Mouse (Mus musculus) hindbrain, embryonic 14.5 days (tissue): ENCODE measurements around the gene Gstm3. TPM values are rescaled to one million over a fixed set of nuclear protein-coding genes. Genes with fewer than 3 reads are reported as not detected.
"Not testable (repeated sequence)": the region's sequence is repeated elsewhere in the genome, so short reads cannot be mapped to it uniquely, and the experiment has no call there.

Experiments
- ATAC-seq: fragments of 200-750 bp; cut with Nextera tagmentation; 2 replicates; pipeline ENCODE4 v1.8.0; 2017; ENCODE audit warnings: moderate number of reproducible peaks, mild to moderate bottlenecking, moderate TSS enrichment, moderate library complexity; ENCODE audit not compliant: low FRiP score
- DNase-seq: peaks from one replicate; pipeline ENCODE4 v3.0.0-alpha.2; 2015; ENCODE audit warnings: low spot score
- H3K27ac ChIP-seq: fragments of 300-500 bp; sonication (generic); 2 replicates; pipeline ENCODE4 v1.5.1; 2014; ENCODE audit warnings: mild to moderate bottlenecking, moderate library complexity
- H3K27me3 ChIP-seq: fragments of 300-500 bp; sonication (generic); 2 replicates; pipeline ENCODE4 v1.6.1; 2014; ENCODE audit warnings: mild to moderate bottlenecking, low read length, mixed read lengths; ENCODE audit not compliant: control insufficient read depth, insufficient read depth
- H3K36me3 ChIP-seq: fragments of 300-500 bp; sonication (generic); replicated peaks from 2 replicates; pipeline ENCODE4 v1.6.1; 2014; ENCODE audit not compliant: control insufficient read depth, insufficient read depth
- H3K4me1 ChIP-seq: fragments of 300-500 bp; sonication (generic); replicated peaks from 2 replicates; pipeline ENCODE4 v1.6.1; 2014; ENCODE audit warnings: antibody characterized with exemption, low read length, mixed read lengths; ENCODE audit not compliant: control insufficient read depth, insufficient read depth
- H3K4me2 ChIP-seq: fragments of 300-500 bp; sonication (generic); replicated peaks from 2 replicates; pipeline ENCODE4 v1.6.1; 2014; ENCODE audit warnings: mild to moderate bottlenecking, moderate library complexity
- H3K4me3 ChIP-seq: fragments of 300-500 bp; sonication (generic); replicated peaks from 2 replicates; pipeline ENCODE4 v1.5.1; 2014; ENCODE audit warnings: mild to moderate bottlenecking, low read length
- H3K9ac ChIP-seq: fragments of 300-500 bp; sonication (generic); 2 replicates; pipeline ENCODE4 v1.6.1; 2014
- H3K9me3 ChIP-seq: fragments of 300-500 bp; sonication (generic); 2 replicates; pipeline ENCODE4 v1.6.1; 2016; ENCODE audit warnings: low read length; ENCODE audit not compliant: control insufficient read depth
- WGBS: fragments of 180-500 bp; shearing (Covaris S2); extraction: QIAGEN DNeasy Blood & Tissue Kit; methylation state at CpG from one replicate; pipeline ENCODE4 v1.1.7; 2014; 5-methylcytosine and 5-hydroxymethylcytosine counted together
- polyA plus RNA-seq: library from polyadenylated mRNA; unstranded; fragments of >200 nt; fragmentation: Nextera tagmentation; extraction: Ambion mirVana; gene quantifications from 2 replicates; pipeline ENCODE4 v1.2.1, GENCODE M21; 2014

Gstm3 gene
- polyA plus RNA-seq, 1 experiment from 2014 or later, result not detected

GRCm38 (mm10) chr3:107982726-107983125, 13.6 kb upstream of the Gstm3 start:
- Histone ChIP-seq H3K4me1 (no peaks in the 10 kb centered on the region), H3K9me3 (no peaks in the 10 kb centered on the region), H3K4me3 (no peak overlapping the region), H3K4me2 (no peak overlapping the region), H3K9ac (no peak overlapping the region), H3K27ac (no peak overlapping the region), H3K27me3 (no peaks in the 10 kb centered on the region), H3K36me3 (no peaks in the 10 kb centered on the region)
- WGBS, result 85% methylated on average over 6 of the region's 6 CpGs
- DNase-seq, result no peak
- no peak for ATAC-seq

GRCm38 (mm10) chr3:107981261-107981660, 12.2 kb upstream of the Gstm3 start:
- Histone ChIP-seq H3K27ac (no peak overlapping the region), H3K9ac (no peak overlapping the region), H3K4me3 (no peak overlapping the region), H3K36me3 (no peaks in the 10 kb centered on the region), H3K4me1 (no peaks in the 10 kb centered on the region), H3K9me3 (no peaks in the 10 kb centered on the region), H3K4me2 (no peak overlapping the region), H3K27me3 (no peaks in the 10 kb centered on the region)
- DNase-seq (no peak), ATAC-seq (no peak)
- 65% methylated on average over 3 of the region's 3 CpGs for WGBS

- no peaks in the 10 kb centered on the region for H3K27me3 ChIP-seq
- H3K36me3 ChIP-seq, result no peaks in the 10 kb centered on the region
- H3K4me1 ChIP-seq, result no peaks in the 10 kb centered on the region
- ATAC-seq, result no peak
- no peaks in the 10 kb centered on the region for H3K9me3 ChIP-seq
- H3K4me2 ChIP-seq, result no peak overlapping the region
- no peak overlapping the region for H3K4me3 ChIP-seq
- no peak overlapping the region for H3K27ac ChIP-seq
- no peak for DNase-seq
- H3K9ac ChIP-seq, result no peak overlapping the region
- WGBS, result 89% methylated on average over 3 of the region's 3 CpGs
Observed at GRCm38 (mm10) chr3:107977691-107978090, 8.6 kb upstream of the Gstm3 start.

GRCm38 (mm10) chr3:107974237-107974636, 5.2 kb upstream of the Gstm3 start:
- Histone ChIP-seq H3K36me3 (no peaks in the 10 kb centered on the region), H3K4me2 (no peak overlapping the region), H3K9me3 (no peaks in the 10 kb centered on the region), H3K27me3 (no peaks in the 10 kb centered on the region), H3K27ac (no peak overlapping the region), H3K4me3 (no peak overlapping the region), H3K4me1 (no peaks in the 10 kb centered on the region), H3K9ac (no peak overlapping the region)
- 90% methylated on average over 1 of the region's 1 CpGs for whole genome bisulfite sequencing
- no peak for ATAC-seq
- DNase-seq, result no peak

- 95% methylated on average over 3 of the region's 3 CpGs for WGBS
- Histone ChIP-seq H3K27ac (no peak overlapping the region), H3K36me3 (no peaks in the 10 kb centered on the region), H3K27me3 (no peaks in the 10 kb centered on the region), H3K4me2 (no peak overlapping the region), H3K4me1 (no peaks in the 10 kb centered on the region), H3K4me3 (no peak overlapping the region), H3K9ac (no peak overlapping the region), H3K9me3 (no peaks in the 10 kb centered on the region)
- no peak for DNase-seq
- ATAC-seq, result no peak
Observed at GRCm38 (mm10) chr3:107972070-107972469, 3.0 kb upstream of the Gstm3 start.

- not testable (repeated sequence) for ATAC-seq, H3K27me3 ChIP-seq
- WGBS, result 54% methylated on average over 3 of the region's 3 CpGs
Observed at GRCm38 (mm10) chr3:107971101-107971500, 2.0 kb upstream of the Gstm3 start.

GRCm38 (mm10) chr3:107966631-107967030, 2.5 kb downstream of the Gstm3 start:
- WGBS, result over 99% methylated on average over 5 of the region's 5 CpGs
- no peaks in the 10 kb centered on the region for H3K9me3 ChIP-seq
- H3K27ac ChIP-seq, result no peak overlapping the region
- no peaks in the 10 kb centered on the region for H3K27me3 ChIP-seq
- H3K9ac ChIP-seq, result no peak overlapping the region
- H3K4me2 ChIP-seq, result no peak overlapping the region
- DNase-seq (no peak), ATAC-seq (no peak)
- H3K4me3 ChIP-seq, result no peak overlapping the region
- no peaks in the 10 kb centered on the region for H3K36me3 ChIP-seq
- 0 out of 2 replicates have a peak, but pooled peaks cover 5% of the 10 kb centered on the region for H3K4me1 ChIP-seq

More at GRCm38 (mm10) chr3:107971101-107971500, 2.0 kb upstream of the Gstm3 start:
- H3K27ac ChIP-seq, H3K4me2 ChIP-seq, H3K4me1 ChIP-seq, H3K4me3 ChIP-seq, DNase-seq, H3K9ac ChIP-seq, H3K36me3 ChIP-seq, H3K9me3 ChIP-seq: not testable (repeated sequence)

- H3K4me3 ChIP-seq, result no peak overlapping the region
- WGBS, result 85% methylated on average over 1 of the region's 1 CpGs
- no peaks in the 10 kb centered on the region for H3K27me3 ChIP-seq
- H3K9me3 ChIP-seq, result no peaks in the 10 kb centered on the region
- H3K27ac ChIP-seq, result no peak overlapping the region
- DNase-seq (no peak), ATAC-seq (no peak)
- H3K4me2 ChIP-seq, result no peak overlapping the region
- H3K4me1 ChIP-seq, result 0 out of 2 replicates have a peak, but pooled peaks cover 5% of the 10 kb centered on the region
- no peaks in the 10 kb centered on the region for H3K36me3 ChIP-seq
- no peak overlapping the region for H3K9ac ChIP-seq
Observed at GRCm38 (mm10) chr3:107965592-107965991, 3.5 kb downstream of the Gstm3 start.

- Histone ChIP-seq H3K27me3 (no peaks in the 10 kb centered on the region), H3K4me1 (0 out of 2 replicates have a peak, but pooled peaks cover 5% of the 10 kb centered on the region), H3K9me3 (no peaks in the 10 kb centered on the region), H3K4me3 (no peak overlapping the region), H3K27ac (no peak overlapping the region), H3K4me2 (no peak overlapping the region), H3K36me3 (no peaks in the 10 kb centered on the region), H3K9ac (no peak overlapping the region)
- DNase-seq (no peak), ATAC-seq (no peak)
- WGBS, result 63% methylated on average over 5 of the region's 5 CpGs
Observed at GRCm38 (mm10) chr3:107964656-107965308, 4.3 kb downstream of the Gstm3 start.

GRCm38 (mm10) chr3:107964026-107964425, 5.1 kb downstream of the Gstm3 start:
- no peak for ATAC-seq
- Histone ChIP-seq H3K27me3 (no peaks in the 10 kb centered on the region), H3K4me2 (no peak overlapping the region), H3K9ac (no peak overlapping the region), H3K36me3 (no peaks in the 10 kb centered on the region), H3K9me3 (no peaks in the 10 kb centered on the region), H3K4me3 (no peak overlapping the region), H3K4me1 (0 out of 2 replicates have a peak, but pooled peaks cover 5% of the 10 kb centered on the region), H3K27ac (no peak overlapping the region)
- WGBS, result 83% methylated on average over 4 of the region's 4 CpGs
- no peak for DNase-seq
